Mouse (Mus musculus) retina, embryonic 14.5 days (tissue): ENCODE results near the gene Nlrp9a.
"Not testable (repeated sequence)": the region's sequence is repeated elsewhere in the genome, so short reads cannot be mapped to it uniquely, and the experiment has no call there.

Source experiments
- DNase-seq: peaks from one replicate; pipeline ENCODE4 v3.0.0-alpha.2; 2015; ENCODE audit warnings: low spot score

Nlrp9a gene

GRCm38 (mm10) chr7:26534723-26535122, at the start of gene Nlrp9a:
TSS of gene Nlrp9a (plus strand) at chr7:26535023.
- not testable (repeated sequence) for DNase-seq

GRCm38 (mm10) chr7:26489514-26489913, 45.3 kb upstream of the Nlrp9a start:
- DNase-seq, result not testable (repeated sequence)

- no peak for DNase-seq
These were observed 54.3 kb downstream of the Nlrp9a start for GRCm38 (mm10) chr7:26589077-26589476.

GRCm38 (mm10) chr7:26589774-26590173, 55.0 kb downstream of the Nlrp9a start:
- DNase-seq, result no peak

GRCm38 (mm10) chr7:26618364-26618763, 83.5 kb downstream of the Nlrp9a start, which contains the start of gene Vmn1r185:
TSS of gene Vmn1r185 (minus strand) at chr7:26618464.
- DNase-seq, result not testable (repeated sequence)
